Mouse (Mus musculus) liver, embryonic 12.5 days (tissue): ENCODE data around the gene Ugcg. TPM values are rescaled to one million over a fixed set of nuclear protein-coding genes. Genes with fewer than 3 reads are reported as not detected.
A peak's percentile ranks its signal among the peaks of the same experiment; 100 is the strongest.

Source experiments
- ATAC-seq: fragments of 200-750 bp; cut with Nextera tagmentation; 2 replicates; pipeline ENCODE4 v1.8.0; 2017; ENCODE audit warnings: moderate number of reproducible peaks, mild to moderate bottlenecking, moderate library complexity
- H3K27ac ChIP-seq: fragments of 300-500 bp; sonication (generic); 2 replicates; pipeline ENCODE4 v1.5.1; 2016; ENCODE audit warnings: mild to moderate bottlenecking
- H3K27me3 ChIP-seq: fragments of 300-500 bp; sonication (generic); replicated peaks from 2 replicates; pipeline ENCODE4 v1.6.1; 2016; ENCODE audit warnings: mild to moderate bottlenecking, moderate library complexity
- H3K36me3 ChIP-seq: fragments of 300-500 bp; sonication (generic); 2 replicates; pipeline ENCODE4 v1.6.1; 2016; ENCODE audit warnings: mild to moderate bottlenecking, moderate library complexity
- H3K4me1 ChIP-seq: fragments of 300-500 bp; sonication (generic); 2 replicates; pipeline ENCODE4 v1.6.1; 2016
- H3K4me2 ChIP-seq: fragments of 300-500 bp; sonication (generic); 2 replicates; pipeline ENCODE4 v1.6.1; 2016; ENCODE audit warnings: mild to moderate bottlenecking, moderate library complexity
- H3K4me3 ChIP-seq: fragments of 300-500 bp; sonication (generic); 2 replicates; pipeline ENCODE4 v1.5.1; 2016; ENCODE audit warnings: mild to moderate bottlenecking, moderate library complexity
- H3K9ac ChIP-seq: fragments of 300-500 bp; sonication (generic); 2 replicates; pipeline ENCODE4 v1.6.1; 2016; ENCODE audit warnings: mild to moderate bottlenecking, moderate library complexity
- H3K9me3 ChIP-seq: fragments of 300-500 bp; sonication (generic); replicated peaks from 2 replicates; pipeline ENCODE4 v1.6.1; 2016; ENCODE audit warnings: mild to moderate bottlenecking, moderate library complexity
- WGBS: fragments of 180-500 bp; shearing (Covaris S2); methylation state at CpG from one replicate; pipeline ENCODE4 v1.1.7; 2016; ENCODE audit not compliant: insufficient replicate concordance; 5-methylcytosine and 5-hydroxymethylcytosine counted together
- polyA plus RNA-seq: library from polyadenylated mRNA; unstranded; fragments of >200 nt; fragmentation: Nextera tagmentation; extraction: Ambion mirVana; gene quantifications from 2 replicates; pipeline ENCODE4 v1.2.1, GENCODE M21; 2016

The Ugcg gene
- polyA plus RNA-seq, 1 experiment from 2014 or later = 14.4 TPM

GRCm38 (mm10) chr4:59263418-59263817, 74.4 kb downstream of the Ugcg start:
- Histone ChIP-seq H3K36me3 (peaks cover under 1% of the 10 kb centered on the region), H3K27me3 (no peaks in the 10 kb centered on the region), H3K4me2 (no peak overlapping the region), H3K4me1 (peaks cover 61% of the 10 kb centered on the region), H3K27ac (no peak overlapping the region), H3K9ac (no peak overlapping the region), H3K9me3 (0 out of 2 replicates have a peak, but pooled peaks cover 3% of the 10 kb centered on the region), H3K4me3 (no peak overlapping the region)
- WGBS = 61% methylated on average over 2 of the region's 2 CpGs
- no peak; the same call in 1 of the 2 replicates for ATAC-seq

GRCm38 (mm10) chr4:59264611-59265095, 75.6 kb downstream of the Ugcg start:
- Histone ChIP-seq H3K4me3 (no peak overlapping the region), H3K9me3 (peaks cover 9% of the 10 kb centered on the region; the same call in 1 of the 2 replicates), H3K9ac (no peak overlapping the region), H3K27ac (0 out of 2 replicates have a peak overlapping the region, but pooled peaks have one; percentile 3), H3K27me3 (no peaks in the 10 kb centered on the region), H3K36me3 (peaks cover 10% of the 10 kb centered on the region), H3K4me2 (no peak overlapping the region), H3K4me1 (peaks cover 52% of the 10 kb centered on the region)
- ATAC-seq = no peak
- WGBS = 71% methylated on average over 7 of the region's 7 CpGs

GRCm38 (mm10) chr4:59265182-59265581, 76.1 kb downstream of the Ugcg start:
- Histone ChIP-seq H3K9me3 (peaks cover 9% of the 10 kb centered on the region; the same call in 1 of the 2 replicates), H3K4me3 (no peak overlapping the region), H3K36me3 (peaks cover 10% of the 10 kb centered on the region), H3K9ac (no peak overlapping the region), H3K4me1 (peaks cover 46% of the 10 kb centered on the region), H3K4me2 (no peak overlapping the region), H3K27ac (0 out of 2 replicates have a peak overlapping the region, but pooled peaks have one; percentile 3), H3K27me3 (no peaks in the 10 kb centered on the region)
- ATAC-seq = no peak
- whole genome bisulfite sequencing = 32% methylated on average over 5 of the region's 5 CpGs

DNA sequence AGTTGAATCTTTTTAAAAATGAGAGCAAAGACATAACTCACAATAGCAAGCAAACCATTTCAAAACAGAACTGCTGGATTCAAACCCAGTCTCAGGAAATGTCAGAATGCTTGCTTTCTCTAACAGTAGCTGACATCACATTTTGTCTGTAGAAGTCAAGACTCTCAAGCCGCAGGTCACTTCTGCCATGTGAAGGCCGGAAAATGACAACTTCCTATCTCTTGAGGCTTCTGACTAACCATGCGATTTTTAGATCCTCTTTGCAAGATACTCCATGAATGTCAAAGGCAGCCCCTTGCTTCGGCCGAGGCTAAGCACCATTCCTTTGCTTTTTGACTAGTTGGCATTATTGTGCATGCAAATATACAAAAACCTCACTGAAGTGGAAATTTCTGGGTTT, 76.6 kb downstream of the Ugcg start:
- Histone ChIP-seq H3K4me1 (peaks cover 42% of the 10 kb centered on the region), H3K9ac (no peak overlapping the region), H3K4me2 (no peak overlapping the region), H3K9me3 (peaks cover 9% of the 10 kb centered on the region; the same call in 1 of the 2 replicates), H3K4me3 (no peak overlapping the region), H3K27ac (no peak overlapping the region), H3K27me3 (no peaks in the 10 kb centered on the region), H3K36me3 (peaks cover 10% of the 10 kb centered on the region)
- no peak for ATAC-seq
- WGBS = 39% methylated on average over 5 of the region's 5 CpGs

Other genes starting within 250 kb of the Ugcg start
- gene Zkscan16, start 245.6 kb upstream of the Ugcg start, polyA plus RNA-seq = 0.12 and 0.14 TPM in 2 replicates
- 14.1 and 15.0 TPM in 2 replicates for gene Ptgr1, start 202.1 kb upstream of the Ugcg start, polyA plus RNA-seq
- 8.2 and 9.2 TPM in 2 replicates for gene Dnajc25, start 194.2 kb upstream of the Ugcg start, polyA plus RNA-seq
- gene Gm20503, start 186.0 kb upstream of the Ugcg start, polyA plus RNA-seq = 11.4 and 12.4 TPM in 2 replicates
- gene Gng10, start 154.2 kb upstream of the Ugcg start, polyA plus RNA-seq = 38.8 and 39.0 TPM in 2 replicates
- gene AI481877, start 50.3 kb upstream of the Ugcg start, polyA plus RNA-seq = not detected in 2 replicates
- gene Susd1, start 249.4 kb downstream of the Ugcg start, polyA plus RNA-seq = 16.1 and 16.2 TPM in 2 replicates